Comparison of ENCODE assay signal across 8 mouse cellular contexts in the genomic region with DNA sequence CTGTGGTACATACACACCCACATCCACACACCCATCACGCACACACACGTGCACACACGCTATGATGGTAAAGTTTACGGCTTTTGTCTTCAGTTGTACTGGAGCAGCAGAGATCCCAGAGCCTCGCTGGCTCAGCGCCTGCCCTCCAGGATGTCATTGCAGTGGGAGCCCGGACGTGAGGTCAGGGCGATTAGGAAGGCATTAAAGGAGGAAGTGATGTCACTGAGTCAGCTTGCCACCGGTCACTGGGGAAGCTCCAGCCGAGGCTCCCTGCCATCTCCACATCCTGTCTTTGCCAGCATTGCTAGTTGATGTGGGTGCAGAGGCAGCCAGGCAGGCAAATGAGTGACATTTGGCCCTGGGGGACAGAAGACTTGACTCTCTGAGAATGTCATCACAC.
DNase-seq lines count a peak whose midpoint lies in the region; ATAC-seq and TF ChIP-seq lines count a peak whose summit lies in the region.

No protein-coding gene starts in this region.

- H3K4me1 ChIP-seq in heart, embryonic 12.5 days (replicated peaks) = peaks cover 12% of the 10 kb centered on the region

- no peaks in the 10 kb centered on the region for H3K9me3 ChIP-seq in heart, embryonic 12.5 days (replicated peaks)

- H3K27ac ChIP-seq in heart, embryonic 12.5 days (ENCODE audit: poor library complexity, severe bottlenecking) = peak overlapping the region; percentile 12; the same call in 1 of the 2 replicates

- 62% methylated on average over 11 of the region's 11 CpGs for WGBS in heart, embryonic 12.5 days

- H3K27me3 ChIP-seq in heart, embryonic 12.5 days (replicated peaks) = no peaks in the 10 kb centered on the region
- no peaks in the 10 kb centered on the region for H3K27me3 ChIP-seq in myocyte (ENCODE audit: control insufficient read depth, insufficient read depth, insufficient read length)

- no peak overlapping the region for H3K4me3 ChIP-seq in heart, embryonic 12.5 days
- H3K4me3 ChIP-seq in myocyte = no peak overlapping the region

- H3K36me3 ChIP-seq in heart, embryonic 12.5 days = no peaks in the 10 kb centered on the region
- H3K36me3 ChIP-seq in myocyte (ENCODE audit: control insufficient read depth, insufficient read depth) = peaks cover 7% of the 10 kb centered on the region

- H3K9ac ChIP-seq in heart, embryonic 12.5 days = no peak overlapping the region

- H3K79me2 ChIP-seq in myocyte (ENCODE audit: control insufficient read depth, insufficient read depth) = no peaks in the 10 kb centered on the region

- 0 out of 2 replicates have a peak overlapping the region, but pooled peaks have one; percentile 9 for H3K4me2 ChIP-seq in heart, embryonic 12.5 days
- H3K4me2 ChIP-seq in myocyte (ENCODE audit: low read depth) = peak overlapping the region; percentile 52

- TF ChIP-seq POLR2A in myocyte (IDR thresholded peaks at IDR 0.05; ENCODE audit: insufficient read length, low read depth) = no peak

- ATAC-seq in heart, embryonic 12.5 days (ENCODE audit: insufficient number of reproducible peaks, low FRiP score) = peak; percentile 69

- no peak overlapping the region for H3ac ChIP-seq in myocyte (ENCODE audit: control insufficient read depth, insufficient read length)

- peak; percentile 23 for DNase-seq in 3T3-L1 (ENCODE audit: low read depth, low spot score)
- DNase-seq in adrenal gland, adult 8-10 months = peak; percentile 43
- peak; percentile 56 to 69 for DNase-seq in kidney, postnatal 4 days
- no peak for DNase-seq in left cerebral cortex, adult 9 months (ENCODE audit: low spot score in 2 of 2)
- no peak for DNase-seq in layer of hippocampus, postnatal 36 days
- no peak for DNase-seq in urinary bladder, adult 18-20 months (ENCODE audit: low spot score in 2 of 2)

TF ChIP-seq in myocyte, 11 proteins besides CTCF, POLR2A, EP300 and RAD21:
- TF ChIP-seq REST (IDR thresholded peaks at IDR 0.05; ENCODE audit: insufficient read depth, insufficient read length) (no peak), MYOD1 (IDR thresholded peaks at IDR 0.05; ENCODE audit: control insufficient read depth in 1 of 3, insufficient read length in 2 of 3, low read depth in 2 of 3) (no peak), POLR2AphosphoS2 (IDR thresholded peaks at IDR 0.05; ENCODE audit: insufficient read length, low read depth) (no peak), TCF3 (IDR thresholded peaks at IDR 0.05; ENCODE audit: insufficient read length, low read depth) (no peak), SRF (IDR thresholded peaks at IDR 0.05; ENCODE audit: control insufficient read depth, insufficient read length, low read depth) (no peak), MYOG (IDR thresholded peaks at IDR 0.05; ENCODE audit: control insufficient read depth in 1 of 3, insufficient read depth in 1 of 3, insufficient read length in 2 of 3, low read depth in 2 of 3) (no peak), USF1 (IDR thresholded peaks at IDR 0.05; ENCODE audit: low read depth) (no peak), E2F4 (IDR thresholded peaks at IDR 0.05; ENCODE audit: insufficient read depth) (no peak)
TF ChIP-seq in myocyte: peak in this region for 0.

Comparison
In these comparisons a context has a peak if more than half of its experiments do, and no peak if none do; other contexts are left out.
1. DNase-seq: peak in 3T3-L1 (single experiment), adrenal gland, adult 8-10 months (single experiment) and kidney, postnatal 4 days (2 of 2); none in left cerebral cortex, adult 9 months (0 of 2), layer of hippocampus, postnatal 36 days (0 of 2) and urinary bladder, adult 18-20 months (0 of 2).